Mouse (Mus musculus): ENCODE results near the gene Kcnip2. TPM values are rescaled to one million over a fixed set of nuclear protein-coding genes. Genes with fewer than 3 reads are reported as not detected.

The Kcnip2 gene
- polyA plus RNA-seq, 1 experiment from 2014 or later, result 3.9 TPM

DNA sequence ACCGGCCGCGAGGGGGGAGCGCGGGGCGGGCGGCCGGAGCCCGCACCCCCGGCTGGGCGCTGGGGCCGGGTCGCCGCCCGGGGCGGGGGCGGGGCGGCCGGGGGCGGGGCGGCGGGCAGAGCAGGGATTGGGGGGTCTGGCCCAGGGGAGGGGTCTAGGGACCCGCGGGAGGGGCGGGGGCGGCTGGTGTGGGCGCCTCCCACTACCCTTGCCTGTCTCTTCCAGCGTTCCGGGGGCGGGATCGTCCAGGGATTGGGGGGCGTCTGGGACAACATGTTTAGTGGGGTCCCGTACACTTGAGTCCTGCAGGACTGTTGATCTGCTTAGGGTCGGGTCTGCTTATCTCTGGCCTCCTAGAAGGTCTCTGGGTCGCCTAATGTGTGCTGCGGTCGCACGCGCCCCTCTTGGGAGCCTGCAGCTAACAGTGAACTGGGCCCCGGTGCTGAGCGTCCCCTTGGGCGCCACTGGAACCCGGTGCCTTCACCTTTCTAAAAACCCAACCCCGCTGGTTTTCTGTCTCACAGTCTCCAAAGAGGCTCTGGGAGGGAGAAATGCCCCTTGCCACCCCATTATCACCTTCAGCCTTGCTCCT is 72.8 kb downstream of the Kcnip2 start:
- H3K9ac ChIP-seq (replicated peaks; ENCODE audit: low read length), result 0 out of 2 replicates have a peak overlapping the region, but pooled peaks have one; percentile 23
- H3K27ac ChIP-seq (replicated peaks; ENCODE audit: low read depth, low read length), result no peak overlapping the region
- peaks cover 83% of the 10 kb centered on the region for H3K27me3 ChIP-seq (ENCODE audit: control insufficient read depth, insufficient read depth, low read length)
- peak overlapping the region; percentile 61 for H3K4me2 ChIP-seq (ENCODE audit: low read length)
- WGBS, result 1% methylated on average over 22 of the region's 44 CpGs
- DNase-seq, result no peak
- peaks cover 13% of the 10 kb centered on the region; the same call in 1 of the 2 replicates for H3K4me1 ChIP-seq (ENCODE audit: control insufficient read depth, insufficient read depth, low read length)
- H3K36me3 ChIP-seq (ENCODE audit: control insufficient read depth, insufficient read depth, low read length), result no peaks in the 10 kb centered on the region
- no peak for ATAC-seq (ENCODE audit: low FRiP score, low TSS enrichment)
- no peaks in the 10 kb centered on the region for H3K9me3 ChIP-seq (ENCODE audit: control insufficient read depth, low read length)
- peak overlapping the region; percentile 34 for H3K4me3 ChIP-seq (replicated peaks; ENCODE audit: low read depth, low read length)

DNA sequence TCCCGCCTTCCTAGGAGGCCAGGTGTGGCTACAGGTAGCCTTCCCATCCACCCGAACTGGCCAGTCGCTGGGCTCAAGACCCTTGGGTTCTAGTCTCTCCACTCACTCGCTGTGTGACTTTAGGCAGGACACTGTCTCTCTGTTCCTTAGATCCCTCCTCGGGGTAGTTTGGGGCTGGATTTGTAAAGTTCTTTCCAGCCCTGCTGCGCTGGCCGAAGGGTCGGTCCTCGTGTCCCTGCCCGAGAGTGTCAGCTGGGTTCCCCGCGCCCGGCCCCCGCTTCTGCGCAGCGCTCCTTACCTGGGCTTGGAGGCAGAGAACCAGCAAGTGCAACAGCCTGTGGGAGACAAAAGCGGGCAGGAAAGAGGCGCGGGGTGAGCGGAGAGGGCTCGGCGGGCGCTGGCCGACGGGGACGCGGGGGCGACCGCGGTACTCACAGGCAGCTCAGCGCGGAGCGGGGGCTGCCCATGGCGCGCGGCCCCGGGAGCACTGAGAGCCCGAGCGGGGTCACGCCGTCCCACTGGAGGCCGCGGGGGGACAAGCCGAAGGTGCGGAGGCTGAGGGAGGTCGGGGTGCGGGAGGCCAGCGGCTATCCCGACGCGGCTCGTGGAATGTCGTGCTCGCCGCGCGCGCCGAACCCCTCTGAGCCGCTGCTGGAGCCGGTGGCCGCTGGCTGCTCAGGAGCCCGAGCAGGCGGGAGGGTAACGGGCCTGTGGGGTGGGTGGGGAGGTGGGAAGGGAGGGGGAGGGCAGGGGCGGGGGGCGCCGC is 73.5 kb downstream of the Kcnip2 start, which contains the start of gene Fgf8:
Gene Fgf8, minus strand, starts transcription at position 698 of the 766 bp plus-strand sequence.
- peaks cover 90% of the 10 kb centered on the region for H3K27me3 ChIP-seq (ENCODE audit: control insufficient read depth, insufficient read depth, low read length)
- no peak for ATAC-seq (ENCODE audit: low FRiP score, low TSS enrichment)
- peaks cover 18% of the 10 kb centered on the region; the same call in 1 of the 2 replicates for H3K4me1 ChIP-seq (ENCODE audit: control insufficient read depth, insufficient read depth, low read length)
- under 1% methylated on average over 59 of the region's 68 CpGs for WGBS
- peak; percentile 51 for DNase-seq
- 0 out of 2 replicates have a peak within 1 kb of the TSS, but pooled peaks have one; percentile 23 for H3K9ac ChIP-seq (replicated peaks; ENCODE audit: low read length)
- H3K36me3 ChIP-seq (ENCODE audit: control insufficient read depth, insufficient read depth, low read length), result no peaks in the 10 kb centered on the region
- no peak within 1 kb of the TSS for H3K27ac ChIP-seq (replicated peaks; ENCODE audit: low read depth, low read length)
- peak within 1 kb of the TSS; percentile 61 for H3K4me2 ChIP-seq (ENCODE audit: low read length)
- H3K4me3 ChIP-seq (replicated peaks; ENCODE audit: low read depth, low read length), result peak within 1 kb of the TSS; percentile 34
- H3K9me3 ChIP-seq (ENCODE audit: control insufficient read depth, low read length), result no peaks in the 10 kb centered on the region

Other genes with a start within 250 kb of the Kcnip2 start
- 5.6 and 8.1 TPM in 2 replicates for gene Fbxw4, start 155.7 kb downstream of the Kcnip2 start, polyA plus RNA-seq (2014; fragmentation: Nextera tagmentation; extraction: Ambion mirVana)
- gene Fgf8, start 73.1 kb downstream of the Kcnip2 start, polyA plus RNA-seq (2014; fragmentation: Nextera tagmentation; extraction: Ambion mirVana), result 0.18 and 0.54 TPM in 2 replicates
- 7.6 and 26.4 TPM in 2 replicates for gene Npm3, start 66.5 kb downstream of the Kcnip2 start, polyA plus RNA-seq (2014; fragmentation: Nextera tagmentation; extraction: Ambion mirVana)
- 95.8 and 118 TPM in 2 replicates for gene Mgea5, start 32.2 kb downstream of the Kcnip2 start, polyA plus RNA-seq (2014; fragmentation: Nextera tagmentation; extraction: Ambion mirVana)
- 18.6 and 21.8 TPM in 2 replicates for gene Armh3, start 182.4 kb upstream of the Kcnip2 start, polyA plus RNA-seq (2014; fragmentation: Nextera tagmentation; extraction: Ambion mirVana)
- 1.4 and 1.5 TPM in 2 replicates for gene Hps6, start 187.4 kb upstream of the Kcnip2 start, polyA plus RNA-seq (2014; fragmentation: Nextera tagmentation; extraction: Ambion mirVana)
- gene Pprc1, start 228.8 kb upstream of the Kcnip2 start, polyA plus RNA-seq (2014; fragmentation: Nextera tagmentation; extraction: Ambion mirVana), result 21.1 and 21.5 TPM in 2 replicates
- gene Ldb1, start 229.2 kb upstream of the Kcnip2 start, polyA plus RNA-seq (2014; fragmentation: Nextera tagmentation; extraction: Ambion mirVana), result 116 and 145 TPM in 2 replicates

Measured in midbrain, embryonic 14.5 days (tissue).